Mouse (Mus musculus) stomach, postnatal 0 days (tissue): ENCODE measurements around the gene Cyp1a2. TPM values are rescaled to one million over a fixed set of nuclear protein-coding genes. Genes with fewer than 3 reads are reported as not detected.
A peak's percentile ranks its signal among the peaks of the same experiment; 100 is the strongest.

Experiments
- ATAC-seq: fragments of 200-750 bp; cut with Nextera tagmentation; 2 replicates; pipeline ENCODE4 v1.8.0; 2017; ENCODE audit not compliant: low FRiP score, low TSS enrichment
- DNase-seq: peaks from one replicate; pipeline ENCODE4 v3.0.0-alpha.2; 2016; ENCODE audit warnings: low spot score
- H3K27ac ChIP-seq: fragments of 300-500 bp; sonication (generic); replicated peaks from 2 replicates; pipeline ENCODE4 v1.5.1; 2014; ENCODE audit warnings: mild to moderate bottlenecking, control low read depth
- H3K27me3 ChIP-seq: fragments of 300-500 bp; sonication (generic); 2 replicates; pipeline ENCODE4 v1.6.1; 2014; ENCODE audit warnings: low read length; ENCODE audit not compliant: control insufficient read depth, insufficient read depth
- H3K36me3 ChIP-seq: fragments of 300-500 bp; sonication (generic); 2 replicates; pipeline ENCODE4 v1.6.1; 2014; ENCODE audit warnings: low read length, mixed read lengths; ENCODE audit not compliant: control insufficient read depth, insufficient read depth
- H3K4me1 ChIP-seq: fragments of 300-500 bp; sonication (generic); replicated peaks from 2 replicates; pipeline ENCODE4 v1.6.1; 2014; ENCODE audit warnings: antibody characterized with exemption; ENCODE audit not compliant: control insufficient read depth, insufficient read depth
- H3K4me2 ChIP-seq: fragments of 300-500 bp; sonication (generic); replicated peaks from 2 replicates; pipeline ENCODE4 v1.6.1; 2014; ENCODE audit warnings: low read depth, mild to moderate bottlenecking, control low read depth, moderate library complexity
- H3K4me3 ChIP-seq: fragments of 300-500 bp; sonication (generic); 2 replicates; pipeline ENCODE4 v1.5.1; 2014; ENCODE audit warnings: low read depth, low read length, control low read depth
- H3K9ac ChIP-seq: fragments of 300-500 bp; sonication (generic); 2 replicates; pipeline ENCODE4 v1.6.1; 2014; ENCODE audit warnings: mild to moderate bottlenecking, low read length, control low read depth, mixed read lengths
- H3K9me3 ChIP-seq: fragments of 300-500 bp; sonication (generic); 2 replicates; pipeline ENCODE4 v1.6.1; 2016; ENCODE audit warnings: low read length; ENCODE audit not compliant: control insufficient read depth
- CTCF ChIP-seq: IDR thresholded peaks from 2 replicates; pipeline ENCODE4 v1.5.1; 2016; ENCODE audit warnings: antibody characterized with exemption, low read depth, mild to moderate bottlenecking, moderate library complexity
- EP300 ChIP-seq: optimal IDR thresholded peaks from 2 replicates; pipeline ENCODE3; 2016; ENCODE audit warnings: antibody characterized with exemption
- WGBS: fragments of 180-500 bp; shearing (Covaris S2); extraction: QIAGEN DNeasy Blood & Tissue Kit; methylation state at CpG from one replicate; pipeline ENCODE4 v1.1.7; 2014; 5-methylcytosine and 5-hydroxymethylcytosine counted together
- polyA plus RNA-seq: library from polyadenylated mRNA; unstranded; fragments of >200 nt; fragmentation: Nextera tagmentation; extraction: Ambion mirVana; gene quantifications from 2 replicates; pipeline ENCODE4 v1.2.1, GENCODE M21; 2015

Cyp1a2 gene
- polyA plus RNA-seq, 1 experiment from 2014 or later: not detected

- H3K27me3 ChIP-seq: no peaks in the 10 kb centered on the region
- H3K27ac ChIP-seq: peak overlapping the region; percentile 49
- peak overlapping the region; percentile 92 for H3K4me3 ChIP-seq
- no peaks in the 10 kb centered on the region for H3K9me3 ChIP-seq
- H3K4me2 ChIP-seq: peak overlapping the region; percentile 94
- no peaks in the 10 kb centered on the region; the same call in 1 of the 2 replicates for H3K36me3 ChIP-seq
- ATAC-seq (no peak), DNase-seq (no peak)
- peaks cover 19% of the 10 kb centered on the region for H3K4me1 ChIP-seq
- TF ChIP-seq EP300 (no peak), CTCF (no peak)
- H3K9ac ChIP-seq: peak overlapping the region; percentile 98; the same call in 1 of the 2 replicates
- 32% methylated on average over 7 of the region's 7 CpGs for WGBS
These were observed 39.7 kb downstream of the Cyp1a2 start for GRCm38 (mm10) chr9:57643856-57644180.

- no peaks in the 10 kb centered on the region for H3K27me3 ChIP-seq
- ATAC-seq: no peak
- peak overlapping the region; percentile 92; the same call in 1 of the 2 replicates for H3K4me3 ChIP-seq
- no peaks in the 10 kb centered on the region for H3K9me3 ChIP-seq
- WGBS: 53% methylated on average over 9 of the region's 9 CpGs
- H3K36me3 ChIP-seq: no peaks in the 10 kb centered on the region; the same call in 1 of the 2 replicates
- no peak for DNase-seq
- H3K9ac ChIP-seq: peak overlapping the region; percentile 98; the same call in 1 of the 2 replicates
- peaks cover 25% of the 10 kb centered on the region for H3K4me1 ChIP-seq
- no peak for TF ChIP-seq CTCF
- TF ChIP-seq EP300: no peak
- H3K4me2 ChIP-seq: peak overlapping the region; percentile 94
- H3K27ac ChIP-seq: peak overlapping the region; percentile 49
These were observed 40.2 kb downstream of the Cyp1a2 start for GRCm38 (mm10) chr9:57643169-57643855.

DNA sequence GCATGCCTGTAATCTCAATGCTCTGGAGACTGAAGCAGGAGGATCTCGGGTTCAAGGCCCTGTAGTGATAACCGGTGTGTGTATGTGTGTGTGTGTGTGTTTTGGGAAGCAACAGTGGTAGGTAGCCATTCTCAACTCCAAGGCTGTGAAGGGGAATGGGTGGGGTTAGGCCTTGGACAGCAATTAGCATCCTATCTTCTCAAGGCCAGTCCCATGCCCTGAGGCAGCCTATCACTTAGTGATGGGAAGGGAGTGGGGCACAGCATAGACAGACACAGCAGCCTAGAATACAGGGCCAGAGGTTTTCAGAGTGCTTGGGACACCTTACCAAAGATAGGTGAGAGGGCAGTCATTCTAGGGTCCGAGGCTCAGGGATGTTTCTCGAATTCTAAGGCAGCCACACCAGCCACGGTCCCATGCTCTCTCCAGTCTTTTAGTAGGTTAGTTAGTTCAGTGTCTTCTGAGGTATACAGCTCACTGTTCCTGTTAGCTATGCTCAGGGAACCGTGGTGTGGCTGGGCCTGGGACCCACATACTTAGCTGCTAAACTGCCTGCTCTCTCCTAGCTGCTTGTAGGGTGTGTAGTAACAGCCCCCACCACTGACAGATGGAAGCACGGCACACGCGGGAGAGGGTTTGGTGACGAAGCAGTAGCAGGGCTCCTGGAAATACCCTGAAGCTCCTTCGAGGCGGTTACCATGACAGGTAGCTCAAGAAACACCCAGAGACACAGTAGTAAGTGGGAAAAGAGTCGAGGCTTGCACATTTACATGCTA lies 41.5 kb downstream of the Cyp1a2 start:
- Histone ChIP-seq H3K4me1 (peaks cover 38% of the 10 kb centered on the region), H3K27me3 (no peaks in the 10 kb centered on the region), H3K4me3 (no peak overlapping the region), H3K9me3 (no peaks in the 10 kb centered on the region), H3K4me2 (no peak overlapping the region), H3K27ac (0 out of 2 replicates have a peak overlapping the region, but pooled peaks have one; percentile 18), H3K9ac (no peak overlapping the region), H3K36me3 (no peaks in the 10 kb centered on the region; the same call in 1 of the 2 replicates)
- ATAC-seq (no peak), DNase-seq (no peak)
- 82% methylated on average over 13 of the region's 13 CpGs for WGBS
- TF ChIP-seq CTCF (no peak), EP300 (no peak)

DNA sequence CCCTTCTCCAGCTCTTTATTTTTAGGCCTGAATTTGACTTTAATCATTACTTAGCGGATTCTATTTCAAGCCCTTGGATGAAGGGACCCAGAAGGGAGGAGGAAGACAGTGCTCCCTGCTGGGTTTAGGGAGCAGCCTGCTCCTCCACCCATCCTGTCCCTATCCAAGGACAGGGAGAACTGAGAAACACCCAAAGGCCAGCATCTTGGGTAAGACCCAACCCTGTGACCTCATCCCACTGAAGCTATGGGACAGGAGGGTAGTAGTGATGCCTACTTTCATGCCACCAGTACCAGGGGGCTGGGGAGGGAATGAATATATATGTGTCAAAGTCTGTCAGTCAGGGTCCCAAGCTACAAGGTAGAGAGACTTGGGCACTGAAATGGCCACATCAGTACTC lies 42.5 kb downstream of the Cyp1a2 start:
- H3K27me3 ChIP-seq: no peaks in the 10 kb centered on the region
- ATAC-seq (no peak), DNase-seq (no peak)
- no peak overlapping the region for H3K9ac ChIP-seq
- H3K4me2 ChIP-seq: peak overlapping the region; percentile 51
- peak overlapping the region; percentile 90 for H3K27ac ChIP-seq
- no peaks in the 10 kb centered on the region; the same call in 1 of the 2 replicates for H3K36me3 ChIP-seq
- TF ChIP-seq EP300: no peak
- no peak for TF ChIP-seq CTCF
- no peaks in the 10 kb centered on the region for H3K9me3 ChIP-seq
- H3K4me1 ChIP-seq: peaks cover 39% of the 10 kb centered on the region
- H3K4me3 ChIP-seq: no peak overlapping the region
- WGBS: 63% methylated on average over 1 of the region's 1 CpGs

GRCm38 (mm10) chr9:57640384-57640783 lies 43.1 kb downstream of the Cyp1a2 start:
- peak; percentile 48 for ATAC-seq
- H3K27me3 ChIP-seq: no peaks in the 10 kb centered on the region
- WGBS: 2% methylated on average over 15 of the region's 15 CpGs
- peaks cover 39% of the 10 kb centered on the region for H3K4me1 ChIP-seq
- H3K9ac ChIP-seq: peak overlapping the region; percentile 45
- H3K27ac ChIP-seq: peak overlapping the region; percentile 90
- H3K4me2 ChIP-seq: peak overlapping the region; percentile 51
- 0 out of 2 replicates have a peak, but pooled peaks have one; percentile 1 for TF ChIP-seq CTCF
- TF ChIP-seq EP300: no peak
- H3K36me3 ChIP-seq: no peaks in the 10 kb centered on the region; the same call in 1 of the 2 replicates
- H3K9me3 ChIP-seq: no peaks in the 10 kb centered on the region
- peak overlapping the region; percentile 4; the same call in 1 of the 2 replicates for H3K4me3 ChIP-seq
- peak; percentile 81 for DNase-seq
